Comparison of ENCODE assay signal across 8 mouse cellular contexts in genomic region chr3:98339706-98340109, GRCm38 (mm10). TPM values are rescaled to one million over a fixed set of nuclear protein-coding genes. Genes with fewer than 3 reads are reported as not detected.
DNase-seq lines count a peak whose midpoint lies in the region; ATAC-seq and TF ChIP-seq lines count a peak whose summit lies in the region.
"Not testable (repeated sequence)": the region's sequence is repeated elsewhere in the genome, so short reads cannot be mapped to it uniquely, and the experiment has no call there.

Phgdh (minus strand) TSS chr3:98339990.

- H3K4me2 ChIP-seq in heart, embryonic 12.5 days = peak within 1 kb of the TSS; percentile 92
- H3K4me2 ChIP-seq in kidney, embryonic 14.5 days (replicated peaks; ENCODE audit: low read depth, low read length) = peak within 1 kb of the TSS; percentile 87
- H3K4me2 ChIP-seq in limb, embryonic 15.5 days = peak within 1 kb of the TSS; percentile 83
- H3K4me2 ChIP-seq in midbrain, embryonic 15.5 days = peak within 1 kb of the TSS; percentile 98

- H3K27ac ChIP-seq in heart, embryonic 12.5 days (ENCODE audit: poor library complexity, severe bottlenecking) = not testable (repeated sequence)
- H3K27ac ChIP-seq in kidney, embryonic 14.5 days (ENCODE audit: low read depth, low read length) = peak within 1 kb of the TSS; percentile 85
- H3K27ac ChIP-seq in limb, embryonic 15.5 days = peak within 1 kb of the TSS; percentile 89
- H3K27ac ChIP-seq in midbrain, embryonic 15.5 days = peak within 1 kb of the TSS; percentile 49; the same call in 1 of the 2 replicates

- peak within 1 kb of the TSS; percentile 82 for H3K4me3 ChIP-seq in C2C12 (ENCODE audit: insufficient read depth, poor library complexity, severe bottlenecking)
- H3K4me3 ChIP-seq in erythroblast, embryonic 14.5 days (replicated peaks) = peak within 1 kb of the TSS; percentile 66
- peak within 1 kb of the TSS; percentile 76 for H3K4me3 ChIP-seq in heart, embryonic 12.5 days
- peak within 1 kb of the TSS; percentile 74 for H3K4me3 ChIP-seq in kidney, embryonic 14.5 days (ENCODE audit: low read length)
- H3K4me3 ChIP-seq in limb, embryonic 15.5 days = peak within 1 kb of the TSS; percentile 62
- peak within 1 kb of the TSS; percentile 54 for H3K4me3 ChIP-seq in midbrain, embryonic 15.5 days

- H3K79me2 ChIP-seq in C2C12 (ENCODE audit: control insufficient read depth, insufficient read depth) = peaks cover 49% of the 10 kb centered on the region

- H3K9me3 ChIP-seq in erythroblast, embryonic 14.5 days (ENCODE audit: control insufficient read depth, low read length); heart, embryonic 12.5 days (replicated peaks); kidney, embryonic 14.5 days (ENCODE audit: control insufficient read depth, low read length); limb, embryonic 15.5 days; midbrain, embryonic 15.5 days: not testable (repeated sequence)

- ATAC-seq in heart, embryonic 12.5 days (ENCODE audit: insufficient number of reproducible peaks, low FRiP score) = peak; percentile 80
- ATAC-seq in kidney, embryonic 14.5 days (ENCODE audit: low FRiP score, low TSS enrichment) = peak; percentile 87
- ATAC-seq in limb, embryonic 15.5 days (ENCODE audit: insufficient number of reproducible peaks, low FRiP score, low TSS enrichment, low read depth) = peak; percentile 78
- ATAC-seq in midbrain, embryonic 15.5 days (replicated peaks) = peak; percentile 73

- H3K4me1 ChIP-seq in erythroblast, embryonic 14.5 days (ENCODE audit: control insufficient read depth) = peaks cover 35% of the 10 kb centered on the region
- H3K4me1 ChIP-seq in heart, embryonic 12.5 days (replicated peaks) = peaks cover 24% of the 10 kb centered on the region
- peaks cover 30% of the 10 kb centered on the region for H3K4me1 ChIP-seq in kidney, embryonic 14.5 days (ENCODE audit: control insufficient read depth, insufficient read depth, low read length)
- peaks cover 38% of the 10 kb centered on the region for H3K4me1 ChIP-seq in limb, embryonic 15.5 days
- H3K4me1 ChIP-seq in midbrain, embryonic 15.5 days = peaks cover 32% of the 10 kb centered on the region

- peak; percentile 78 for DNase-seq in brain, adult 2 months (ENCODE audit: low read depth, low spot score)
- DNase-seq in spleen, postnatal 4 days (ENCODE audit: low spot score in 2 of 2) = peak; percentile 66 to 73

- not testable (repeated sequence) for H3K27me3 ChIP-seq in C2C12 (ENCODE audit: control insufficient read depth, insufficient read depth, insufficient read length); erythroblast, embryonic 14.5 days (ENCODE audit: control insufficient read depth); heart, embryonic 12.5 days (replicated peaks); kidney, embryonic 14.5 days (ENCODE audit: control insufficient read depth, insufficient read depth, low read length); limb, embryonic 15.5 days; midbrain, embryonic 15.5 days (replicated peaks)

- 2% methylated on average over 10 of the region's 10 CpGs for WGBS in heart, embryonic 12.5 days
- 0% methylated on average over 10 of the region's 10 CpGs for WGBS in kidney, embryonic 14.5 days
- WGBS in limb, embryonic 15.5 days = 0% methylated on average over 10 of the region's 10 CpGs
- WGBS in midbrain, embryonic 15.5 days = 0% methylated on average over 10 of the region's 10 CpGs

- peaks cover 19% of the 10 kb centered on the region for H3K36me3 ChIP-seq in C2C12 (ENCODE audit: control insufficient read depth, insufficient read depth)
- H3K36me3 ChIP-seq in erythroblast, embryonic 14.5 days (ENCODE audit: control insufficient read depth); heart, embryonic 12.5 days; kidney, embryonic 14.5 days (ENCODE audit: control insufficient read depth, insufficient read depth, low read length); limb, embryonic 15.5 days; midbrain, embryonic 15.5 days (replicated peaks): not testable (repeated sequence)

- peak within 1 kb of the TSS; percentile 66 for H3ac ChIP-seq in C2C12 (ENCODE audit: control insufficient read depth, insufficient read length, low read depth)

- peak within 1 kb of the TSS; percentile 72 for H3K9ac ChIP-seq in heart, embryonic 12.5 days
- H3K9ac ChIP-seq in kidney, embryonic 14.5 days (ENCODE audit: low read depth, low read length) = peak within 1 kb of the TSS; percentile 81
- H3K9ac ChIP-seq in limb, embryonic 15.5 days = peak within 1 kb of the TSS; percentile 61
- H3K9ac ChIP-seq in midbrain, embryonic 15.5 days = peak within 1 kb of the TSS; percentile 52

- H3K79me3 ChIP-seq in C2C12 (ENCODE audit: low read depth) = peaks cover 44% of the 10 kb centered on the region

- not testable (repeated sequence) for TF ChIP-seq CTCF in C2C12 (IDR thresholded peaks at IDR 0.05; ENCODE audit: control insufficient read depth, insufficient read depth, insufficient read length)

RNA-seq across cellular contexts. Expression of gene Phgdh, which starts in this region (rescaled TPM):
- 843 TPM for polyA plus RNA-seq in C2C12 (2012; fragmentation: generic; extraction: Trizol)
- polyA plus RNA-seq in erythroblast, embryonic 14.5 days (2012) = 3.6 and 3.9 TPM in 2 replicates
- polyA plus RNA-seq in heart, embryonic 12.5 days (2016; fragmentation: Nextera tagmentation; extraction: Ambion mirVana) = 89.5 and 93.7 TPM in 2 replicates
- 424 and 494 TPM in 2 replicates for polyA plus RNA-seq in kidney, embryonic 14.5 days (2014; fragmentation: Nextera tagmentation; extraction: Ambion mirVana)
- 209 and 213 TPM in 2 replicates for polyA plus RNA-seq in limb, embryonic 15.5 days (2015; fragmentation: Nextera tagmentation; extraction: Ambion mirVana)
- polyA plus RNA-seq in midbrain, embryonic 15.5 days (2015; fragmentation: Nextera tagmentation; extraction: Ambion mirVana) = 113 and 142 TPM in 2 replicates

Comparison
In these comparisons a context has a peak if more than half of its experiments do, and no peak if none do; other contexts are left out.
1. RNA of gene Phgdh (polyA plus RNA-seq): 843 TPM in C2C12 (single experiment), 424 to 494 TPM in kidney, embryonic 14.5 days, 209 to 213 TPM in limb, embryonic 15.5 days, 113 to 142 TPM in midbrain, embryonic 15.5 days and 89.5 to 93.7 TPM in heart, embryonic 12.5 days; 3.6 to 3.9 TPM in erythroblast, embryonic 14.5 days; every median in the first group is over 10 times any median in the second.
2. Peak in every context shown above with its lines, with median percentiles within 50 percentile points of each other: H3K4me3 ChIP-seq, ATAC-seq, H3K4me2 ChIP-seq and H3K9ac ChIP-seq.